Mouse (Mus musculus) adrenal gland, adult 8-10 months (tissue): Measurements from ENCODE around the gene Nckap5. TPM values are rescaled to one million over a fixed set of nuclear protein-coding genes. Genes with fewer than 3 reads are reported as not detected.

ENCODE experiments used
- DNase-seq: peaks from one replicate; pipeline ENCODE4 v3.0.0; 2022
- total RNA-seq, 4 experiments: library from RNA; stranded (reverse); gene quantifications; 2 replicates each; pipeline ENCODE4 v1.2.4; 2022

Gene Nckap5
- total RNA-seq, 4 experiments from 2014 or later = 60.0 to 98.8 (median 71.8) TPM

DNA sequence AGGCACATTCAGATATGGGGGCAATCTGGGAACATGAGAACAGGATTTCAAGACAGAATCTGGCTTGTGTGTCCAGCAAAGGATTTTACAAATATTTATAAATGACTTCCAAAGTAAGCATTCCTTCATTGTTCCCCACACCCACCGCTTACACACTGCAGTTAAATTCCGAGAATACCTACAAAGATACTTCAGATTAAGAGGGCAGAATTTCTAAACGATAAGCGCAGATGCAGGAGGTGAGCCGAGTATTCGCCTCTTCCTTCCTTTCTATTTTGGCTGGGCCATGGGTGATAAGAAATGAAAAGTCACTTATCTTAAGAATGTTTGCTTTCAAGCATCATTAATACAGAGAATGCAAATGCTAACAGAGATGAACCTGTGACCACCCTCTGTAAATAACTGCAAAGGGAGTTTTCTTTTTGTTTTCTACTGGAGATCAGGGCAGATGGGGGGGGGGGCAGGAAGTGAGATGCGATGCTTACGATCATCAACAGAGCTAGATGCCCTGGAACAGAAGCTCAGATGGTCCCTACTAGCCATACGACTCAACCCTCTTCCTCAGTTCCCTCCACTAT, 213.0 kb downstream of the Nckap5 start:
- DNase-seq = no peak

DNA sequence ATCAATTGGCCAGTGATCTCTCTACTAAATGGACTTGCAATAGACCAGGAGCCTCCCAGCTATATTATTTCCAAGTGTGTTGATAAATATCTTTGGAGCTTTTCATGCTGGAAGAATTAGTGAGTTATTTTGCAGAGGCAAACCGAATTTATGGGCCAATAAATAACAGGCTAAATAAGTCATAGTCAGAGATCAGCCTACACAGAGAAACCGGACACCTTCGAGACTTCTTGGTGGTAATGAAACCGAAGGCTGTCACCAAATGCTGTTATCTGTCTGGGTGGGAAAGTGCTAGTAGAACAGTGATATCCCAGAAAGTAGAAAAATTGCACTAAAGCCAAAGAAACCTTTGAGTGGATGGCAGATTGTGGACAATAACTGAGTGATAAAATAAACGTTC, 213.6 kb downstream of the Nckap5 start:
- DNase-seq = no peak

DNA sequence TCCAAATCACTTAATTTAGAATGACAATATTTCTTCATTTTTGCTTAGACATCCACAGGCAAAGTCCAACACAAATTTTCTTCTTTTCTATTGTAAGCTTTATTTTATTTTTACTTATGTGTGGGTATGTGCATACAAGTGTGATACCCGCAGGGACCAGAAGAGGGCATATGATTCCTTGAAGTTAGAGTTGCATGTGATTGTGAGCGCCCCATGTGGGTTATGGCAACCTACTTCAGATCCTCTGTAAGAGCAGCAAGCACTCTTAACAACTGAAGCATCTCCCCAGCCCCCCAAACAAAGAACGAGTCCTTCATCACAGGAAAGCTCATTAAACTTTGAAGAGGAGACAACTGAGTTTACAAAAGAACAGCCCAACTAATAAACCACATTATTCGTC, 217.7 kb downstream of the Nckap5 start:
- no peak for DNase-seq

DNA sequence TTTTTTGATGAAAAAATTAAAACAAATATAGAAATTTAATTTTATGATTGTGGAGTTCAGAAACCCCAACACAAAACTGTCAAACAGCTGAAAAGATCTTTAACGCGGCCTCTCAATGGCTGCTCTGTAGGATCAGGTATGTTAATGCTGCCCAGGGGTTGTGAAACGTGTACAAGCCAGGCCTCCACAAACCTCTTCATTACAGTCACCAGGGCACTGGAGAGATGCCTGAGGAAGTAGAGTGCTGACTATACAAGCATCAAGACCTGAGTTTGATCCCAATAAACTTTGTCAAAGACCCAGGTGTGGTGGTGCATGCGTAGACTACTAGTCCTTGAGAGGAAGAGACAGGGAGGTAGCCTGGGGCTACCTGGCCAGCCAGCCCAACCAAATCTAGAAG, 222.0 kb downstream of the Nckap5 start:
- no peak for DNase-seq

DNA sequence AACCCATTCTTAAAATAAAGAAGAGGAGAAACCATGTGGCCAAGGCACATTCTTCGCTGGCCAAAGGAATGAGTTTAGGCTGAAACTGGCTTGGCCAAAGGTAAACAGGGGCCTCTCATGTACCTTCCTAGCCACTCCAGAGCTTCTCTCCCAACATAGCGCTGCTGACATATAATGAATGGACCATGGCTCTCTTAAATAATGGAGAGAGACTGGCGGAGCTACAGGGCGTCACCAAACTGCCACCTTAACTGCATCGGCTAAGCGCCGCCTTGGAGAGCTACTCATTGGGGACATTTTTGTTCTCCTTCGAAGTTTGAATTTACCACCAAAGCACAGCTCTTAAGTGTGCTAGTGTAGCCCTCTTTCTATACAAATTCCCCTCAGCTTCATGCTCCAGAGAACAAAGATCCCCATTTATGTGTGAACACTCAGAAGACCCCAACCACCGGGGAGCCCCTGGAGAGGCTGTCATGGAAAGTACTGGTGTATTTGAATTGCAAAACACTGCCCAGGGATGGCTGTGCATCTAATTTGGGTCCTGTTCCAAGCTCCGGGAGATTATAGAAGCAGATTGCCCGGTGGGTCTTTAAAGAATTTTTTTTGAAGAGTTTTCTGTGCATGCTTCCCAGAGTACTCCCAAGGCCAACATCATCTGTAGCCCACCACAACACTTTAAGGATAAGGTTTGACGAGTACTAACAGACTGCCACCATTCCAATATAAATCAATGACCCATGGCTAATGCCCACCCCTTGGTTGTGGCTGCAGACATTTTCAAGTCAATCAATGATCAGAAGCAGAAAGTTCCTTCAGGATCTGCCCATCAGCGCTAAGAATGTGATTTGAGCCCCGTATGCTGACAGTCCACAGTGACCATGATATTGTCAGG, 224.2 kb downstream of the Nckap5 start:
- no peak for DNase-seq

DNA sequence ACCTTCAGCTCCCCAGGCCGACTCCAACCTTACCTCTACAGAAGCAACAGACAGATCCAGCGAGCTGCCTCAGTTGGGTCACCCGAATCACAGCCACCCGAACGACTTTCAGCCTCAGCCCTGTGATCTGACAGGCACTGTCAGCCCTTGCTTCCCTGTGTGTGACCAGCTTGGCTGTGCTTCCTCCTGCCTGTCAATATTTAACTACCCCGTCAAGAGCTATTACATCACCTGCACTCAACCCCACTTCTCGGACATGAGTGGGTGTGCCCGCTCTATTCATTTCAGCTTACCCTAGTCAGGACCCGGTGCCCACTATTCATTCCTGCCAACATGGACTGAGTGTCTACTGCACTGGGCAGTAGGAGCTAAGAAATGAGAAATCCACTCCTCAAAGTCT, 226.0 kb downstream of the Nckap5 start:
- no peak for DNase-seq

DNA sequence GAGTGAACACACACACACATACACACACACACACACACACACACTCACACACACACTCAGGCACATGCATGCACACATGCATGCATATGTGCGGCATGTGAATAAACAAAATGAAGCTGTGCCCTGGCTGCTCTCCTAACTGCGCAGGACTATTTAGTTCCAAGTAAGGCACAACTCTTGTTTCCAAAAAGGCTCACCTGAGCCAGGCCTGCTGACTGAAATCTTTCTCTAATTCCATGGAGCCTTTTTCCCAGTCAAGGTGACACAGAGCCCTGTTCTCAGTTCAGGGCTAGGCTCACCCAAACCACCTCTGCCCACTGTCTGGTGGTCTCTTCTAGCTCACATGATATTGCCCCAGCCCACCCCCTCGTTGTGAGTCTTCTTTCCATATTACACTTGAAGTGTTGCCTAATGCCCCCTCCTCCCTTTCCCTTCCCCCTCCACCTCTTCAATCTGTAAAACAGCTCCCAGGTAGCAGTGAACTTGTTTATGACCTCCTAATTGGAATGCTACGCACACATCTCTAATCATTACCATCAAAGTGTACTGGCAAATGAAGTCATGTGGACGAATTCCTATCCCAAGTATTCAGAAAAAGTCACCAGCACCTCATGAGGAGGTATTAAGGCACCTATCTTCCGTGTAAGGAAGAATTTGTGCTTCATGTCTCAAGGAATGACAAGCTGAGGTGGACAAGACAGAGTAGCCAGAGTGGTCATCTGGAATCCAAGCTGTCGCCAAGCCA, 226.7 kb downstream of the Nckap5 start:
- no peak for DNase-seq

DNA sequence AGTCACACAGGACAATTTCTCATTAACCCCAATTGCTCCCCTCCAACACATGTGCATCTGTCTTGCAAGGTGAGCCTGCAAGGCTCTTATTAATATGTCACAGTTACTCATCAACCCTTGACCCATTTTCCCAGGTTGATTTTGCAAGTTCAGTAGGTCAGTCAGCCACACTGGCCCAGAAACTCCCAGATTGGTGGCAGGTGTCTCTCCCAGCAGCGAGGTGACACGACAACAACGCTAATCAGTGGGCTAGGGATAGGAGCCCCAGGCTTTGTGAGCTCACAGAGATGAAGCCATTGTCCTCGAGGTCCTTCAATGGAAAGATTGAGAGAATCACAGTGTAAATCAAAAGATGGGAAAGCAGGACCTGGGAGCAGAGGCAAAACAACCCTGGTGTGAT, 230.0 kb downstream of the Nckap5 start:
- DNase-seq = no peak

DNA sequence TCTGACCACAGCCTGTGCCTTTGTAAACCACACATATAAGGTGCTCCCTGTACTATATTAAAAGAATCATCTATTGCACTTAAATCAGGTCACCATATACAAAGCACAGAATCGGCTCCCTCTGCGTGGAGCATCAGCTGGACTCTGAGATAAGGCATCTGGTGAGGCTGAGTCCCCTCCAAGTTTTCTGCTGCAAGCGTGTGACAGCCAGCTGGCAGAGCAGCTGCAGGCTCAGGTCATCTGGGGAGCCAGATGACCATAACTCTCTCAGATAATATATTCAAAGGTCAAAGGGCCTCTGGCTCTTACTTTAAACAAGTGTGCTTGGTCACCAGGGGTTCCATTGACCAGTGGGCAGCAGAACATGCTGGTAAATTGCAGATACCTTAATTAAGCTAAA, 233.2 kb downstream of the Nckap5 start:
- no peak for DNase-seq

DNA sequence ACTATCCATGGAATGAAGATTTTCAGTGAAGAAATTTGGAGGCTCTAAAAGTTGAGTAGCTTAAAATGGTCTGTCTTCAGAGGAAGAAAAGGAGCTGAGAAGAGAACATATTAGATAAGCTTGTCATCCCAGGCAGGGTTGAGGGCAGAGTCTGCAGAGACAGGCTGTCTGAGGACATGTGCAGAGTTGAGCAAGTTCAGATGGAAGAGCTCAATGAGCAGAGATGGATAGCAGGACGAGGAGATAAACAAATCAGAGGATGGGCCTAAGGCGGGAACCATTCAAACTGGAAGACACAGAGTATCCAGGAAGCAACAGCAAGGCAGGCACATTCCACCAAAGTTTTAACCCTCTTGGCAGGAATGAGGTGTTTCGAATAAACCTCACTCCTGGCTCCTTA, 235.8 kb downstream of the Nckap5 start:
- no peak for DNase-seq

DNA sequence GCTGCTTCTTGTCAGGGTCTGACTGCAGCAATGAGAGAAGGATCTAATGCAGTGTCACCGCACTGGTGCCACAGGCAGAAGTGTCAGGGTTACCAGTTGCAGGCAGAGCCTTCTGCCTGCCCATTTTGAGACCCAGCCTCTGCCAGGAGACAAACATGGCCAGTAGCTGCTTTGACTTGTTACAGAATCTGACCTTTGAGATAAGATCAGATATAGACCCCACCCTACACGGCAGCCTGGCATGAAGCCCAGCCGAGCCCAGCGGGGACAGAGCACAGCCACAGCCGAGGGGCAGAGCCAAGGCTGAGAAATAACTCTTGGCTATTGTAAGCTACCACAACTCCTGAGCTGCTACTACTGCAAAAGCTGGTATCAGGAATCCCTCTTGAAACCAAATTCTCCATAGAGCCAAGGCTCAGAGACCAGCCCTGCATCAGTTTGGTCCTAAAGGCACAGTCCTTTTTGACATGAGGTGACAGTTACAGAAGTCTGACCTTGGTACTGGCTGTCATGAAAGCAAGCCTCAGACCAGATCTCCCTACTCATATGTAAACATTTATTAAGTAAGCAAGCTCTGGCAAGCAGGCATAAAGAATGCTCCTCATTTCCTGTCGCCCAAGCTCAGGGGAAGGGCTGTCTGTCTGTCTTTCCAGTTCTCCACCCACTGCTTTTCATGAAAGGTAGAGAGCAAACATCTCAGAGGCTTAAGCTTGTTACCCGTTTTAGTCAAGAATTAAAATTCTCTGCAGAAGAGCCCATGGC, 237.4 kb downstream of the Nckap5 start:
- DNase-seq = no peak

DNA sequence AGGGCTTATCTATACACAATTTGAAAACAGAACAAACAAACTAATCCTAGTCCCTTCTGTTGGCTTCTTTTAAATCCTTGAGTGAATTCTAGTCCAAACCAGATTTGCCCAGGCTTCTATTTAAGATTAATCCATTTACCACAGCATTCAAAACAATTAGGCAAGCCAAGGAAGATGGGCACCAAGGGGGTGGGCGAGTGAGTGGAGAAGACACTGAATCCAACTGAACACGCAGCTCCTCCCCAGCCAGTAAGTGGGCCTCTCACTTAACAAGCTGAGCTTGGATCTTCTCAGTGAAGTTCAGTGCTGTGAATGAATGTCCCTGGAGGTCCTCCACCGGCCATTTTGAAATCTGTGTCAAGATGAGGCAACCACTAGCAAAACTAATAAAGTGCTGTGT, 239.7 kb downstream of the Nckap5 start:
- DNase-seq = no peak

DNA sequence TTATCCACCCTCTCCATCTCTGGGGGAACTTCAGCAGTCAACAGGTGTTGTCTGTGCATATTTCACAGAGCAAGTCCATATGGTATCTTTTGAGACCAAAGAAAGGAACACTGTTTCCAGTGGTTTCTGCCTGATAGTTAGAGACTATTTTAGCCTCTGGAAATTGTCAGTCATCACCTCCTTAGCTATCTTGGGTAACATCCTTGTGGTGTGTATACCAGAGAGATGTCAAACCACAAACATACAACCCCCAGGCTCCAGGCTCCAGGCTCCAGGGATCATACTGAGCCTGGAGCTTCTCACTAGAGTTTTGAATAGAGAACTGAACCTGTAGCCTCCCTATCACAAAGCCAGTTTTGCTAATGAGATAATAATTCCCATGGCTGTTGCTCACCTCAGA, 252.4 kb downstream of the Nckap5 start:
- DNase-seq = no peak

DNA sequence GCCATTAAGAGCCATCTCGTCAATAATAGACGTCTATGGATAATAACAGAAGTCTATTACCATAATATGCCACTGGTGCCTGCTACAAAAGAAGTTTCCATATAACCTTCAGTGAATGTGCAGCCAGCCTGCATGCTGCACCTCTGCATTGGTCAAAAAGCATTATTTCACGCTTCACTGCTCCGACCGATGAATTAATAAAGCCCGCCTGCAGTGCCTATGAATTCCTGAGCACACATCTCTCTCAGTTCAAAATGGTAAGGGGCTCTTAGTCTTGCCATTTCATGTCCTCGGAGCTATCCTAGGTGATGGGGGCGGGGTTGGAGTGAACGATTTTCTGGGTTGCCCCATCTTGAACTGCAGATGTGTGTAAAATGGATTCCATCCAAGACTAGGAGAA, 256.3 kb downstream of the Nckap5 start:
- DNase-seq = no peak

DNA sequence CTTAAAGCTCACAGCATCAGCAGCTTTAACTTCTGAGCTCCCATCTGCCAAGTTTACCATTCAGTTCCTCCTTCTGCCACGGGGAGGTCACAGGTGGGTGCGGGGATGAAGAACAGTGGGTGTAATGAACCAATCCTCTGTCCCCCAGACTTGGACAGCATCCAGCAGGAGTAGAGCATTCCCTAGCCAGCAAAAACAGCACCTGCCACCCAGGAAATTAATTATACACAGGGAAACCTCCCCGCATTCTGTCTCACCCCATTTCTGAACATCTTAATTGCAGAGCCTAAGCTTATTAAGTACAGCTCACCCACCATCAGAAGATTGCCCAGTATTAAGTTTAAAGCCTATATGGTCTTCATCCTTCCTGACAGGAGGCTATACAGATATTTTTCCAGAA, 256.9 kb downstream of the Nckap5 start:
- DNase-seq = no peak

DNA sequence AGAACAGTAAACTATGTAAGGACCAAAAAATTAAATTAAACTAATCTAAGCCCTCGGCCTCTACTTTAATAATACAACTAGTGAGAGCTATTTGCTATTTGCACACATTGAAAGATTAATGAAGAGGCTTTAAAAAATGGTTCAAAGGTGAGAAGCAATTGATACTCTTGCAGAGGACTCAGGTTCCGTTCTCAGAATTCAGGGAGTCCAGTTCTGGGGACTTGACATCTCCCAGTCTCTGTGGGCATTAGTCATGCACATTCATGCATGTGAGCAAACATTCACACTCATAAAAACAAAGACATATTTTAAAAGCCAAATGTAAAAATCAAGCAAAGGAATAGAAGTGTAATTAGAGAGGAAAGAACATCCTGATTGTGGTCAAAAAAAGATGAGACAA, 257.5 kb downstream of the Nckap5 start:
- no peak for DNase-seq

DNA sequence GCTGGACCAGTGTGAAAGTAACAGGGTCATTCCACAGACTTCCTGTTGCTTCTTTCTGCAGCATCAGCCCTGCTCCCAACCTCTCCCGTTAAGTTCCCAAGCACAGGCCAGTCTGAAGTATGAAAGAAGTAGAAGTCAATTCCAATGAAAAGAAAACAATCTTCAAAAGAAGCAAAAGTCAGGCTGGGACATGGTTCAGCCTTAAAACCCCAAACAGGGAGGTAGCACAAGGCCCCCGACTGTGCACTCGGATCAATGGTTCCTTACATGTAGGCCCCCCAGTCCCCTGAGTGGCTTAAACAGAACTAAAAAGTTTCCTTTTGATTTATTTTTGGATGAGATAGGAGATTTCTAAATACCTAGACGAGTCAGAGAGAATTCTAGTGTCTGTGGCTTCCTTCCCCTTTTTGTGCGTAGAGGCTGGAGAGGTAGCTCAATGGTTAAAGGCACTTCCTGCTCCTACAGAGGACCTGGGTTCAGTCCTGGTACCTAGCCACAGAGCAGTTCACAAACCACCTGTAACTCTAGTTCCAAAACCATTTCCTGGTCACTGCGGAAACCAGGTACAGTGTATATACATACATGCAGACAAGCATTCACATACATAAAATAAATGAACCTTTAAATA, 260.9 kb downstream of the Nckap5 start:
- DNase-seq = no peak

DNA sequence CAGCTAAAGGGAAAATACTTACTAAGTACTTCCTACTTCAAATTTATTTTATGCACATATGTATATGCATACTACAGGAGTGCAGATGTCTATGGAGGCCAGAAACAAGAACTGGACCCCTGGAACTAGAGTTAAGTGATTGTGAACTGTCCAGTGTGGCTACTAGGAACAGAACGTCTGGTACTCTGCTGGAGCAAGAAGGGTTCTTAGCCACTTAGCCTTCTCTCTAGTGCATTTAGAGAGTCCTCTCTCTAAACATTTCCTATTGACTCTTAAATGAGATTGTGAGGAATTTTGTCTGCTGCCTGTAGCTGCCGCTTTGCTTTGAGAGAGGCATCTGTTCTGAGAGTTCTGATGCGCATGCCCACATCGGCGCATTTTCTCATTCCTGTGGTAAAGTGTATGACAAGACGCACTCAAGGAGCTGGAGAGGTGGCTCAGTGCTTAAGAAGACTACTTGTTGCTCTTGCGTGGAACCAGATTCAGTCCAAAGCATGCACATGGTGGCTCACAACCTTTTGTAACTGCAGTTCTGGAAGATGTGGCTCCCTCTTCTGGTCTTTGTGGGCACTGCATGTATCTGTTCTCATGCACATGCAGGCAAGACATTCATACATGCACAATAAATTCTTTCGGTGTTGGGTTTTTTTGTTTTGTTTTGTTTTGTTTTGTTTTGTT, 261.9 kb downstream of the Nckap5 start:
- peak; percentile 16 for DNase-seq

DNA sequence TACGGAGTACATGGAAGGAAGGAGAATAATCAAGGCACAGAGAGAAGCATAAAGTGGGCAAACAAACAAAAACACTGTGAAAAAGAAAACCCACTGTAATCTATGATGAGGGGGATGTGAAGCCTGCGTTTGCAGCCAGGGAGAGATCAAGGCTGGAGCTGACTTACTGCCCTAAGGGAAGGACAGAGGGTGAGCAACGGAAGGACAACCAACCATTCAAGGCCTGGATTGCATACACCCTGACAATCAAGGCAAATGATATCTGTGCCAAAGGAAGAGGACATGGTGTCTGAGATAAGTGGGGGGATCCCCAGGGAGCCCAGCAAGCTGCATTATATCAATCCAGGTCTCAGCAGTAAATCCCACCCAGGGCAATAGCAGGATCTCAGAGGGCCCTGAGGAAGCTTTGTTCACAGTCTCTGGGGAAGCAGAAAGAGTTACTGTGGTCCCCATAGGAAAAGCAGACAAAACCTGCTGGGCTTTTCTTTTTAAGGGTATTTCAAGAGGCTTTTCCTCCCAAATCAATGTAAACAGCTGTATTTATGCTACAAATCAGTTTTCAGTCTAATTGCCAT, 265.4 kb downstream of the Nckap5 start:
- peak; percentile 75 for DNase-seq

DNA sequence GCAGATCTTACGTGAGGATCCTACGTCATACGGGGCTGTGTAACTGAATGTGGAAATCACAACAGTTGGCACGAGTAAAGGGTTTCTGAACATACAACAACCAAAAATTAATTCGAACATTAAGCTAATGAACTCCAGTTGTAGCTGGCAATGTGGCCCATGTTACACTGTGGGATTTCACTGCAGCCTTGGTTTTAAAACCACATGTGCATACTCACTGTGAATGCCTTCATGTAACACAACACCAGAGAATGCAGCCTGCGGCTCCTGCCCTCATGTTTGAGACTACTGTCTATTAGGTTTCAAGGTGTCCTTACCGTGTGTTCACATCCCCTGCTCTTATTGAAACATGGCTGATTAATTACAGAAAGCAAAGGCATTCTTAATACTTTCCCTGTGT, 269.7 kb downstream of the Nckap5 start:
- DNase-seq = no peak

DNA sequence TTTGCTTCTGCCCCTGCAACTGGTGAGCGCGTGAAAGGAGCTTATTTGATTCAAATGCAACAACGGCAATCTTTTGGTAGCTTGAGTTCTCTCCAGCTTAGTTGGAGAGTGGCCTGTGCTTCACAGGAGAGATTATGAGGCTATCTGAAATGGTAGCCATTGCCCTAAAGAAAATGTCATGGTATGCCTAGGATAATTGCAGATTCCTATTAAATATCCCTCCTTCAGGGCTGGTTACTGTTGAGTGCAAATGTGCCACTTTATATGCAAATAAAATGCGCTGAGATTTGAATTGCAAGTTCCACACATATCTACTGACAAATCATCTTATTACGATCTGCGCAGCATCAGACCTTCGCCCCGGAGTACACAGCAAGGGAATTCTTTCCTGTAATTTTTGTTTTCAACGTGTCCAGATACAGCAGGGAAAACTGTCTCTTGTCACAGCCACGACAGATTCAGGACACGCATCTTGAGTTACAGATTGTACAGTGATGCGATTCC, 272.8 kb downstream of the Nckap5 start:
- DNase-seq = no peak
